Mouse (Mus musculus): ENCODE data around the gene Col1a1. TPM values are rescaled to one million over a fixed set of nuclear protein-coding genes. Genes with fewer than 3 reads are reported as not detected.

The Col1a1 gene
- total and polyA plus RNA-seq, 2 experiments from 2014 or later = 53.0 to 73.3 TPM

DNA sequence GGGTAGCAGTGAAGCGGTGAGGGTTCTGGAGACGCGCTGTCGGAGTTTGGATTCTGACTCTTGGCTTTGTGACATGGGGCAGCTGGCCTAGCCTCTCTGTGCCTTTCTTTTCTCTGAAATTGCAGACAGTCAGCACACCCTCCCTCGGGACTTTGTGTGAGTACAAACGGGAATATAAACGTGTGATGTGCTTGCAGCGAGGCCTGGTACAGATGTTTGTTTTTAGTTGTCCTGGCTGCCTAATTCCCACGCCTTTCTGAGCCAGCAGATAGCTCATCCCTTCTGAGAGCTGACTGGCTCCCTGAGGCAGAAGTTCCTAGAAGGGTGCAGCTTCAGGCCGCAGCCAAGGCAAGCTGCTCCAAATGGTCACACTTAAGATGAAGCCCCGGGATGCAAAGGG, 9.6 kb upstream of the Col1a1 start:
- 67% methylated on average over 11 of the region's 11 CpGs for WGBS
- no peak for ATAC-seq
- Histone ChIP-seq H3K4me2 (ENCODE audit: low read depth, low read length) (no peak overlapping the region), H3K36me3 (ENCODE audit: insufficient read depth, low read length) (no peaks in the 10 kb centered on the region), H3K9me3 (ENCODE audit: low read length) (no peaks in the 10 kb centered on the region), H3K27ac (no peak overlapping the region), H3K27me3 (ENCODE audit: insufficient read depth, low read length) (no peaks in the 10 kb centered on the region), H3K4me3 (ENCODE audit: low read length) (no peak overlapping the region), H3K4me1 (ENCODE audit: insufficient read depth, low read length) (no peaks in the 10 kb centered on the region), H3K9ac (replicated peaks; ENCODE audit: low read length) (no peak overlapping the region)
- TF ChIP-seq CTCF (IDR thresholded peaks at IDR 0.05; ENCODE audit: low read depth) = no peak
- no peak for DNase-seq (ENCODE audit: low spot score)

DNA sequence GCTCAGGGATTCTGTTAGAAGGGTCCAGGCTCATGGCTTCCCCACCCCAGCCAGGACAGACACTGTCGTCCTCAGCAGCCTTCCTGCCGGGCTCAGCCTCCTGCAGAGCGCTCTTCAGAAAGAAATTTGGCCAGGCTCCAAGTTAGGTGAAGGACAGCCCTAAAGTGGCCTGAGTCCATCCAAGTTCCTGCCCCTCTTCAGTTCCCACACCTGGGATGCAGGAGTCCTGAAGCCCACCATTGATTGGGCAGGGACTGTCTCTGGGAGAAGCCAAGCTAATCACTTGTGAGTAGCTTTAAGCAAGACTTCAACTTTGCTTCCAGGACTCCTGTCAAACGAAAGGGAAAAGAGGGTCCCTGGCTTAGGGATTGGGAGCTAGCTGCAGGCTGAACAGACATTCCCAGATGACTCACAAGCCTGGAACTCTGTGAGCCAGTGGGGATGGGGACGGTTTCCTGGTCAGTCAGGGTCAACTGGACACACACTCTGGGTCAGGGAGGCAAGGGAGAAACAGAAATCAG, 8.2 kb upstream of the Col1a1 start:
- ATAC-seq = no peak
- TF ChIP-seq CTCF (IDR thresholded peaks at IDR 0.05; ENCODE audit: low read depth) = no peak

DNA sequence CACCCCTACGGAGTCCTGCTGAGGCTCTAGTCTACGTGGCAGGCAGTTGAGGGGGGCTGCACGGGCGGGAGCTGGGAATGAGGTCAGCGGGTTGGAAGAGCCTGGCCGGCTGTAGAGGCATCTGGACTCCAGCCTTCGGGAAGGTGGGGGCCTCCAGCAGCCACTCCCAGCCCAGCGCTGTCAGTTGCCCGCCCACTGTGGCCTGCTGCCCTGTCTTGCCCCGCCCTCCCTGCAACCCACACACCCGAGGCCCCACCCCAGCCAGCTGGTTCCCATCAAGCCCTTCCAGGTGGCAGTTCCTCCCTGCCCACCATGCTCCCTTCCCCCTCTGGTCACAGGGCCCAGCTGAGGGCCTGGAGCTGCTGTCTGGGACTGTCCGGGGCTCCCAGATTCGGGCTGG, 7.2 kb upstream of the Col1a1 start:
- H3K4me3 ChIP-seq (ENCODE audit: low read length) = no peak overlapping the region
- H3K27ac ChIP-seq = peak overlapping the region; percentile 15; the same call in 1 of the 2 replicates
- peak; percentile 72 for DNase-seq (ENCODE audit: low spot score)
- 0 out of 2 replicates have a peak, but pooled peaks cover 5% of the 10 kb centered on the region for H3K27me3 ChIP-seq (ENCODE audit: insufficient read depth, low read length)
- no peaks in the 10 kb centered on the region for H3K9me3 ChIP-seq (ENCODE audit: low read length)
- WGBS = 8% methylated on average over 13 of the region's 13 CpGs
- TF ChIP-seq CTCF (IDR thresholded peaks at IDR 0.05; ENCODE audit: low read depth) = no peak
- peaks cover 3% of the 10 kb centered on the region; the same call in 1 of the 2 replicates for H3K4me1 ChIP-seq (ENCODE audit: insufficient read depth, low read length)
- peak; percentile 88 for ATAC-seq
- H3K9ac ChIP-seq (replicated peaks; ENCODE audit: low read length) = no peak overlapping the region
- peak overlapping the region; percentile 14; the same call in 1 of the 2 replicates for H3K4me2 ChIP-seq (ENCODE audit: low read depth, low read length)
- H3K36me3 ChIP-seq (ENCODE audit: insufficient read depth, low read length) = no peaks in the 10 kb centered on the region

More for the DNA sequence above, 8.2 kb upstream of the Col1a1 start:
- H3K4me2 ChIP-seq (ENCODE audit: low read depth, low read length) = no peak overlapping the region
- H3K27me3 ChIP-seq (ENCODE audit: insufficient read depth, low read length) = 0 out of 2 replicates have a peak, but pooled peaks cover 3% of the 10 kb centered on the region
- H3K4me3 ChIP-seq (ENCODE audit: low read length) = no peak overlapping the region
- H3K36me3 ChIP-seq (ENCODE audit: insufficient read depth, low read length) = no peaks in the 10 kb centered on the region
- H3K4me1 ChIP-seq (ENCODE audit: insufficient read depth, low read length) = no peaks in the 10 kb centered on the region
- no peak overlapping the region for H3K27ac ChIP-seq
- WGBS = 31% methylated on average over 5 of the region's 5 CpGs
- H3K9ac ChIP-seq (replicated peaks; ENCODE audit: low read length) = no peak overlapping the region
- H3K9me3 ChIP-seq (ENCODE audit: low read length) = no peaks in the 10 kb centered on the region
- peak; percentile 12 for DNase-seq (ENCODE audit: low spot score)

DNA sequence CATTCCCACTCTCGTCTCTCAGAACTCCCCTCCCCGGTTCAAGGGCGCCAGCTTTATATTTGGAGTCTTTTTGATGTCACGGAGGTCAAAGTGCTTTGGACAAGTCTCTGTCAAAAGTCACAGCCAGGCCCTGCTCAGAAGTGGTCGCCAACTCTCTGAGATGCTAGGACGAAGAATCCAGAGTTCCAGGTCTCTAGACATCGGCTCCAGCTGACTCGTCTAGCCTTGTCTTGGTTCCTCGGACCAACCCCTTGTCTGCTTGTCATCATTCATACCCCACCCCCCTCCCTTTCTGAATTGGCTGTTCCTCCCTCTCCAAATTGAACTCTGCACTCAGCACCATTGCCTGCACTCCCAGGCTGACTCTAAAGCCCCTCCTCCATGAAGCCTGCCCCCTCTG, 6.4 kb upstream of the Col1a1 start:
- no peak for ATAC-seq

DNA sequence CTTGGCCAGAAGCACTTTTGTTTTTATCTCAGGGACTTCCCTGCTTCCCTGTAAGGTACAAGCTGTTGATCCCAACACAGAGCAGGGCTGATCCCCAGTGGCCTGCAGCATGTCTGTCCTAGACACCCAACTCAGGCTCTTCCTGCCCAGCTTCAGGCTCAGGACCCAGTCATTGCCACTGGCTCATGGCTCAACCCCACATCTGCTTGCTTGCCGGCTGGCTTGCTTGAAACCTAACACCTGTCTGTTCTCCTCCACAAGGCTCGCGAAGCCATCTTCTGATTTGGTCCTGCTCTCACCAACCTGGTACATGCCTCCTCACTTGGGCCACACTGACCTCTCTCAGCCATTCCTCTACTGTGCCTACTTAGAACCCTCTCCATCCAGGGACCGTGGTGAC, 5.9 kb upstream of the Col1a1 start:
- Histone ChIP-seq H3K4me1 (ENCODE audit: insufficient read depth, low read length) (peaks cover 4% of the 10 kb centered on the region; the same call in 1 of the 2 replicates), H3K9me3 (ENCODE audit: low read length) (no peaks in the 10 kb centered on the region), H3K36me3 (ENCODE audit: insufficient read depth, low read length) (no peaks in the 10 kb centered on the region), H3K27ac (no peak overlapping the region), H3K27me3 (ENCODE audit: insufficient read depth, low read length) (peaks cover 11% of the 10 kb centered on the region; the same call in 1 of the 2 replicates), H3K4me3 (ENCODE audit: low read length) (no peak overlapping the region), H3K4me2 (ENCODE audit: low read depth, low read length) (no peak overlapping the region), H3K9ac (replicated peaks; ENCODE audit: low read length) (no peak overlapping the region)
- DNase-seq (ENCODE audit: low spot score) (no peak), ATAC-seq (no peak)
- TF ChIP-seq CTCF (IDR thresholded peaks at IDR 0.05; ENCODE audit: low read depth) = no peak
- 70% methylated on average over 4 of the region's 4 CpGs for WGBS

More for the DNA sequence above, 6.4 kb upstream of the Col1a1 start:
- 0 out of 2 replicates have a peak, but pooled peaks cover 6% of the 10 kb centered on the region for H3K27me3 ChIP-seq (ENCODE audit: insufficient read depth, low read length)
- TF ChIP-seq CTCF (IDR thresholded peaks at IDR 0.05; ENCODE audit: low read depth) = no peak
- H3K9me3 ChIP-seq (ENCODE audit: low read length) = no peaks in the 10 kb centered on the region
- no peak for DNase-seq (ENCODE audit: low spot score)
- no peaks in the 10 kb centered on the region for H3K36me3 ChIP-seq (ENCODE audit: insufficient read depth, low read length)
- H3K4me1 ChIP-seq (ENCODE audit: insufficient read depth, low read length) = peaks cover 4% of the 10 kb centered on the region; the same call in 1 of the 2 replicates
- H3K27ac ChIP-seq = no peak overlapping the region
- no peak overlapping the region for H3K4me3 ChIP-seq (ENCODE audit: low read length)
- no peak overlapping the region for H3K4me2 ChIP-seq (ENCODE audit: low read depth, low read length)
- 57% methylated on average over 9 of the region's 9 CpGs for WGBS
- H3K9ac ChIP-seq (replicated peaks; ENCODE audit: low read length) = no peak overlapping the region

DNA sequence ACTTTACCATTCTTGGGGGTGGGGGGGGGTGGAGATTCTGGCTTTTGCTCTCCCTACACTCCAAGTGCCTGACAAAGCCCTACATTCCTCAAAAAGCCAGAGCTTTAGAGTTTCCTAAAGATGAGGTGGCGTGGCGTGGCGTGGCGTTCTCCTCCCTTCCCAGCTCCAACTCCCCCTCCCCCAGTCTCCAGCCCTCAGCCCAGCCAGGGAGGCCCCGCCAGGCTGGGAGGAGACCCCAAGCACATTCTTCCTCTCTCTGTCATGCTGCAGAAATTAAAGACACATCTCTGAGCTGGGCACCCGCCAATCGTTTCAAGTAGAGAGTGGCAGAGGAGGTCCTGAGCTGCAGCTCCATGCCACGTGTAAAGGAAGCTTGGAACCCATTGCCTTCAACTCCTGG, 2.4 kb upstream of the Col1a1 start:
- Histone ChIP-seq H3K9ac (replicated peaks; ENCODE audit: low read length) (no peak overlapping the region), H3K36me3 (ENCODE audit: insufficient read depth, low read length) (no peaks in the 10 kb centered on the region), H3K9me3 (ENCODE audit: low read length) (no peaks in the 10 kb centered on the region), H3K4me1 (ENCODE audit: insufficient read depth, low read length) (peaks cover 4% of the 10 kb centered on the region; the same call in 1 of the 2 replicates), H3K4me3 (ENCODE audit: low read length) (no peak overlapping the region), H3K27ac (no peak overlapping the region), H3K27me3 (ENCODE audit: insufficient read depth, low read length) (peaks cover 31% of the 10 kb centered on the region; the same call in 1 of the 2 replicates), H3K4me2 (ENCODE audit: low read depth, low read length) (no peak overlapping the region)
- DNase-seq (ENCODE audit: low spot score) (no peak), ATAC-seq (no peak)
- 33% methylated on average over 8 of the region's 8 CpGs for WGBS
- no peak for TF ChIP-seq CTCF (IDR thresholded peaks at IDR 0.05; ENCODE audit: low read depth)

DNA sequence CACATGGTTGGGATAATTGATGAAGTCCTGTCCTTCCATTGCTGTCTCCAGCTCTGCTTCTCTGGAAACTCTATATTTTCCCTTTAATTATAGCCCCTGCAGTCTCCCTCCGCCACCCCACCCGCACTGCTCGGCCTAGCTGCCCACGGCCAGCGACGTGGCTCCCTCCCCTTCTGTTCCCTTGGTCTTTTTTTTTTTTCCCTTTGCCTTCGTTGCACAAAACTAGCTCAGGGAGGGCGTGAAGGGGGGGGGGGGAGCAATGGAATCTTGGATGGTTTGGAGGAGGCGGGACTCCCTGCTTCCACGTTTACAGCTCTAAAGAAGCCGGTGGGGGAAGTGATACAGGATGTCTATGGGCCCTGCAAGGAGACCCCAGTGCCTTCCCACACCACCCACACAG, 1.5 kb upstream of the Col1a1 start:
- no peak overlapping the region for H3K4me2 ChIP-seq (ENCODE audit: low read depth, low read length)
- H3K36me3 ChIP-seq (ENCODE audit: insufficient read depth, low read length) = no peaks in the 10 kb centered on the region
- H3K9ac ChIP-seq (replicated peaks; ENCODE audit: low read length) = no peak overlapping the region
- ATAC-seq = no peak
- no peak for TF ChIP-seq CTCF (IDR thresholded peaks at IDR 0.05; ENCODE audit: low read depth)
- peaks cover 31% of the 10 kb centered on the region; the same call in 1 of the 2 replicates for H3K27me3 ChIP-seq (ENCODE audit: insufficient read depth, low read length)
- H3K4me3 ChIP-seq (ENCODE audit: low read length) = no peak overlapping the region
- peaks cover 4% of the 10 kb centered on the region; the same call in 1 of the 2 replicates for H3K4me1 ChIP-seq (ENCODE audit: insufficient read depth, low read length)
- no peak overlapping the region for H3K27ac ChIP-seq
- no peaks in the 10 kb centered on the region for H3K9me3 ChIP-seq (ENCODE audit: low read length)
- DNase-seq (ENCODE audit: low spot score) = no peak
- 47% methylated on average over 11 of the region's 11 CpGs for WGBS

All from hindbrain, postnatal 0 days (tissue).